Mouse (Mus musculus): ENCODE results near the gene Snu13. TPM values are rescaled to one million over a fixed set of nuclear protein-coding genes. Genes with fewer than 3 reads are reported as not detected.

Gene Snu13
- polyA plus RNA-seq, 1 experiment from 2014 or later: 251 TPM

- Histone ChIP-seq H3K4me1 (ENCODE audit: control insufficient read depth, insufficient read depth, low read length) (no peaks in the 10 kb centered on the region), H3K27ac (ENCODE audit: low read depth, low read length) (no peak overlapping the region), H3K9me3 (ENCODE audit: control insufficient read depth, low read length) (no peaks in the 10 kb centered on the region), H3K27me3 (ENCODE audit: control insufficient read depth, insufficient read depth, low read length) (no peaks in the 10 kb centered on the region), H3K36me3 (ENCODE audit: control insufficient read depth, insufficient read depth, low read length) (peaks cover 51% of the 10 kb centered on the region), H3K4me3 (ENCODE audit: low read depth, low read length) (no peak overlapping the region), H3K4me2 (ENCODE audit: low read depth, low read length) (no peak overlapping the region), H3K9ac (replicated peaks; ENCODE audit: low read depth, low read length) (no peak overlapping the region)
- 86% methylated on average over 12 of the region's 12 CpGs for WGBS
- no peak for ATAC-seq (ENCODE audit: low read depth)
Observed at GRCm38 (mm10) chr15:82035904-82036689, 11.3 kb downstream of the Snu13 start.

GRCm38 (mm10) chr15:82033762-82034161 lies 13.6 kb downstream of the Snu13 start, which contains the start of gene Desi1:
Desi1 (minus strand) TSS chr15:82033862.
- H3K4me3 ChIP-seq (ENCODE audit: low read depth, low read length): no peak within 1 kb of the TSS
- no peaks in the 10 kb centered on the region for H3K4me1 ChIP-seq (ENCODE audit: control insufficient read depth, insufficient read depth, low read length)
- peaks cover 55% of the 10 kb centered on the region for H3K36me3 ChIP-seq (ENCODE audit: control insufficient read depth, insufficient read depth, low read length)
- H3K4me2 ChIP-seq (ENCODE audit: low read depth, low read length): no peak within 1 kb of the TSS
- WGBS: 90% methylated on average over 4 of the region's 4 CpGs
- H3K9me3 ChIP-seq (ENCODE audit: control insufficient read depth, low read length): no peaks in the 10 kb centered on the region
- H3K27ac ChIP-seq (ENCODE audit: low read depth, low read length): no peak within 1 kb of the TSS
- H3K9ac ChIP-seq (replicated peaks; ENCODE audit: low read depth, low read length): no peak within 1 kb of the TSS
- no peaks in the 10 kb centered on the region for H3K27me3 ChIP-seq (ENCODE audit: control insufficient read depth, insufficient read depth, low read length)
- ATAC-seq (ENCODE audit: low read depth): no peak

- no peaks in the 10 kb centered on the region for H3K4me1 ChIP-seq (ENCODE audit: control insufficient read depth, insufficient read depth, low read length)
- no peaks in the 10 kb centered on the region for H3K27me3 ChIP-seq (ENCODE audit: control insufficient read depth, insufficient read depth, low read length)
- 91% methylated on average over 7 of the region's 7 CpGs for WGBS
- H3K36me3 ChIP-seq (ENCODE audit: control insufficient read depth, insufficient read depth, low read length): peaks cover 52% of the 10 kb centered on the region
- H3K9me3 ChIP-seq (ENCODE audit: control insufficient read depth, low read length): no peaks in the 10 kb centered on the region
- no peak overlapping the region for H3K4me3 ChIP-seq (ENCODE audit: low read depth, low read length)
- H3K9ac ChIP-seq (replicated peaks; ENCODE audit: low read depth, low read length): no peak overlapping the region
- no peak overlapping the region for H3K27ac ChIP-seq (ENCODE audit: low read depth, low read length)
- no peak for ATAC-seq (ENCODE audit: low read depth)
- H3K4me2 ChIP-seq (ENCODE audit: low read depth, low read length): no peak overlapping the region
Observed at GRCm38 (mm10) chr15:82032386-82032785, 15.0 kb downstream of the Snu13 start.

- WGBS: 90% methylated on average over 7 of the region's 7 CpGs
- Histone ChIP-seq H3K27me3 (ENCODE audit: control insufficient read depth, insufficient read depth, low read length) (no peaks in the 10 kb centered on the region), H3K36me3 (ENCODE audit: control insufficient read depth, insufficient read depth, low read length) (peaks cover 75% of the 10 kb centered on the region)
Observed at GRCm38 (mm10) chr15:82027726-82028125, 19.7 kb downstream of the Snu13 start.

GRCm38 (mm10) chr15:82027276-82027675 lies 20.1 kb downstream of the Snu13 start:
- 95% methylated on average over 7 of the region's 7 CpGs for WGBS
- Histone ChIP-seq H3K9me3 (ENCODE audit: control insufficient read depth, low read length) (no peaks in the 10 kb centered on the region), H3K27me3 (ENCODE audit: control insufficient read depth, insufficient read depth, low read length) (no peaks in the 10 kb centered on the region), H3K27ac (ENCODE audit: low read depth, low read length) (no peak overlapping the region), H3K4me1 (ENCODE audit: control insufficient read depth, insufficient read depth, low read length) (no peaks in the 10 kb centered on the region), H3K9ac (replicated peaks; ENCODE audit: low read depth, low read length) (no peak overlapping the region), H3K4me3 (ENCODE audit: low read depth, low read length) (no peak overlapping the region), H3K36me3 (ENCODE audit: control insufficient read depth, insufficient read depth, low read length) (peaks cover 75% of the 10 kb centered on the region), H3K4me2 (ENCODE audit: low read depth, low read length) (no peak overlapping the region)
- ATAC-seq (ENCODE audit: low read depth): no peak

More at GRCm38 (mm10) chr15:82027726-82028125, 19.7 kb downstream of the Snu13 start:
- Histone ChIP-seq H3K4me3 (ENCODE audit: low read depth, low read length) (no peak overlapping the region), H3K9ac (replicated peaks; ENCODE audit: low read depth, low read length) (no peak overlapping the region), H3K4me1 (ENCODE audit: control insufficient read depth, insufficient read depth, low read length) (no peaks in the 10 kb centered on the region), H3K4me2 (ENCODE audit: low read depth, low read length) (no peak overlapping the region), H3K9me3 (ENCODE audit: control insufficient read depth, low read length) (no peaks in the 10 kb centered on the region), H3K27ac (ENCODE audit: low read depth, low read length) (no peak overlapping the region)
- ATAC-seq (ENCODE audit: low read depth): no peak

- Histone ChIP-seq H3K9ac (replicated peaks; ENCODE audit: low read depth, low read length) (no peak overlapping the region), H3K9me3 (ENCODE audit: control insufficient read depth, low read length) (no peaks in the 10 kb centered on the region), H3K4me1 (ENCODE audit: control insufficient read depth, insufficient read depth, low read length) (no peaks in the 10 kb centered on the region), H3K4me2 (ENCODE audit: low read depth, low read length) (no peak overlapping the region), H3K36me3 (ENCODE audit: control insufficient read depth, insufficient read depth, low read length) (peaks cover 46% of the 10 kb centered on the region), H3K27ac (ENCODE audit: low read depth, low read length) (no peak overlapping the region), H3K27me3 (ENCODE audit: control insufficient read depth, insufficient read depth, low read length) (no peaks in the 10 kb centered on the region), H3K4me3 (ENCODE audit: low read depth, low read length) (no peak overlapping the region)
- ATAC-seq (ENCODE audit: low read depth): no peak
- WGBS: 92% methylated on average over 6 of the region's 6 CpGs
Observed at GRCm38 (mm10) chr15:82023965-82024635, 23.3 kb downstream of the Snu13 start.

- H3K4me3 ChIP-seq (ENCODE audit: low read depth, low read length): no peak overlapping the region
- H3K4me1 ChIP-seq (ENCODE audit: control insufficient read depth, insufficient read depth, low read length): no peaks in the 10 kb centered on the region
- no peak overlapping the region for H3K27ac ChIP-seq (ENCODE audit: low read depth, low read length)
- H3K9ac ChIP-seq (replicated peaks; ENCODE audit: low read depth, low read length): no peak overlapping the region
- WGBS: 91% methylated on average over 13 of the region's 13 CpGs
- no peak overlapping the region for H3K4me2 ChIP-seq (ENCODE audit: low read depth, low read length)
- ATAC-seq (ENCODE audit: low read depth): no peak
- H3K36me3 ChIP-seq (ENCODE audit: control insufficient read depth, insufficient read depth, low read length): peaks cover 39% of the 10 kb centered on the region
- no peaks in the 10 kb centered on the region for H3K9me3 ChIP-seq (ENCODE audit: control insufficient read depth, low read length)
- no peaks in the 10 kb centered on the region for H3K27me3 ChIP-seq (ENCODE audit: control insufficient read depth, insufficient read depth, low read length)
Observed at GRCm38 (mm10) chr15:82022535-82023088, 24.8 kb downstream of the Snu13 start.

GRCm38 (mm10) chr15:82019288-82019687 lies 28.1 kb downstream of the Snu13 start:
- Histone ChIP-seq H3K4me2 (ENCODE audit: low read depth, low read length) (no peak overlapping the region), H3K27me3 (ENCODE audit: control insufficient read depth, insufficient read depth, low read length) (no peaks in the 10 kb centered on the region), H3K36me3 (ENCODE audit: control insufficient read depth, insufficient read depth, low read length) (peaks cover 9% of the 10 kb centered on the region), H3K4me1 (ENCODE audit: control insufficient read depth, insufficient read depth, low read length) (peaks cover 16% of the 10 kb centered on the region), H3K9ac (replicated peaks; ENCODE audit: low read depth, low read length) (no peak overlapping the region), H3K4me3 (ENCODE audit: low read depth, low read length) (no peak overlapping the region), H3K9me3 (ENCODE audit: control insufficient read depth, low read length) (no peaks in the 10 kb centered on the region), H3K27ac (ENCODE audit: low read depth, low read length) (no peak overlapping the region)
- WGBS: 88% methylated on average over 3 of the region's 3 CpGs
- ATAC-seq (ENCODE audit: low read depth): no peak

GRCm38 (mm10) chr15:82017461-82017860 lies 29.9 kb downstream of the Snu13 start:
- Histone ChIP-seq H3K4me2 (ENCODE audit: low read depth, low read length) (no peak overlapping the region), H3K27ac (ENCODE audit: low read depth, low read length) (no peak overlapping the region)
- WGBS: 85% methylated on average over 4 of the region's 4 CpGs

More at GRCm38 (mm10) chr15:82017461-82017860, 29.9 kb downstream of the Snu13 start:
- Histone ChIP-seq H3K4me3 (ENCODE audit: low read depth, low read length) (no peak overlapping the region), H3K9me3 (ENCODE audit: control insufficient read depth, low read length) (no peaks in the 10 kb centered on the region), H3K36me3 (ENCODE audit: control insufficient read depth, insufficient read depth, low read length) (no peaks in the 10 kb centered on the region), H3K27me3 (ENCODE audit: control insufficient read depth, insufficient read depth, low read length) (no peaks in the 10 kb centered on the region), H3K9ac (replicated peaks; ENCODE audit: low read depth, low read length) (no peak overlapping the region), H3K4me1 (ENCODE audit: control insufficient read depth, insufficient read depth, low read length) (peaks cover 21% of the 10 kb centered on the region)
- no peak for ATAC-seq (ENCODE audit: low read depth)

Measured in neural tube, embryonic 14.5 days (tissue).